Mouse (Mus musculus) right cerebral cortex, postnatal 25 days (tissue): ENCODE measurements around the gene Jmjd7.

Source experiments
- DNase-seq: peaks from one replicate; pipeline ENCODE4 v3.0.0; 2022

Gene Jmjd7

DNA sequence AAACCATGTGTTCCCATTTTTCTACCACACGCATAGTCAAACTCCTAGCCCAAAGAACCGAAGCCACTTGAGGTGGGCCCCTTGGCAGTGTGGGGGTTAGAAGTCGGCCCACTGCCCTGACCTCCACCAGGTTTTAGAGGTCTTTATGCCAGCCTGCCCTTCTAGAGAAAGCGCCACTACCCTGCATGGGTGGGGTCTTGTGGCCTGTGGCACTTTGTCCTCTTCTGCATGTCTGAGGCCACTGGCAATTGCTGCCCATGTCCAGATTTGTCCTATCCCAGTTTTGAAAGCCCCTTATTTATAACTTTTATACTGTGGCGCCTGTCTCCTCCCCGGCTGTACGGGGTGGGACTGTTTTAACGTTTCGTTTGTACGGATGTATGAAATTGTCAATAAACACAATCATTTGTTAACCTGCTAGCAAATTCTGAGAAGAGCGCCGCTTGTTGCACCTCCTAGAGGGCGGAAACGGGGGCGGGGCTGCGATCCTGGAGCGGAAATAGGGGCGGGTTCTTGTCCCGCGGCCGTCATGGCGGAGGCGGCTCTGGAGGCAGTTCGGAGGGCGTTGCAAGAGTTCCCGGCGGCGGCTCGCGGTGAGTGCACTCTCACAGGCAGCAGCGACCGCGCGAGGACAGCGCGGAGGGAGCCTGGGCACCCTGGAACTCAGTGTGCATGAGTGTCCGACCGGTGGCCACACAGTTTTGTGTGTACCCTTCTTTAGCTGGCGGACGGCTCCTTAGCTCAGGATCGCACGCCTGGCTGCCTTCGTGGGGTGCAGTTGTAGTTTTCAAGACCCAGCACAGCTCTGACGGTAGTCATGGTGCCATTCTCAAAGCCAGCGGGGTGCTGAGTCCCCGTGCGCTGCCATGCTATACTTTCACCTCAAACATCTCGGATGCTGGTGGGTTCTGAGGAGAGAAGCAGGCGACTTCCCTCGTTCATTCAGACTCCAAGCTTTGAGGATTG, at the start of gene Jmjd7, which contains the start of gene Gm28042:
Gene Jmjd7 (plus strand): TSS at position 500 of the 966 bp plus-strand sequence.
Gene Gm28042 (plus strand): TSS at position 510 of the 966 bp plus-strand sequence.
- DNase-seq, result peak; percentile 88

GRCm38 (mm10) chr2:119980343-119980986, 46.8 kb upstream of the Jmjd7 start:
- DNase-seq, result no peak

DNA sequence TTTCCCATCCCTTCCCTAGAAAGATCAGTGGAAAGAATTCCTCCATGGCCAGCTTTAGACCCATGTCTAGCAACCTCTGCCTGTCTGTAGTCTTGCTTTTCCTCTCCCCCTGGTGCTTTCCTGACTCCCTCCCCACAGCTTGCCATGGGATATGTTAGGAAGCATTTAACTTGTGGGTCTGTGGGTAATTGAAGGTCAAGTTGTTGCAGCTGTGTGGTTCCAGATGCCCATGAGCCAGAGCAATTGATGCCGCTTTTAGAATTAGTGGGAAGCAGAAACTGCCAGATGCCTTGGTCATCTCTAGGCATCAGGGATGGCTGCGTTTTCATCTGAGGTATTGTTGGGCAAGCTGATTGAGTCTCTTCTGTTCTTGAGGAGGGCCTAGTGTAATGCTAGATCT, 45.7 kb upstream of the Jmjd7 start:
- DNase-seq, result no peak

GRCm38 (mm10) chr2:119985871-119986270, 41.4 kb upstream of the Jmjd7 start:
- no peak for DNase-seq

GRCm38 (mm10) chr2:119986369-119986768, 40.9 kb upstream of the Jmjd7 start:
- no peak for DNase-seq

GRCm38 (mm10) chr2:119987441-119987840, 39.8 kb upstream of the Jmjd7 start:
- DNase-seq, result no peak

GRCm38 (mm10) chr2:119988952-119989351, 38.3 kb upstream of the Jmjd7 start:
- DNase-seq, result no peak

DNA sequence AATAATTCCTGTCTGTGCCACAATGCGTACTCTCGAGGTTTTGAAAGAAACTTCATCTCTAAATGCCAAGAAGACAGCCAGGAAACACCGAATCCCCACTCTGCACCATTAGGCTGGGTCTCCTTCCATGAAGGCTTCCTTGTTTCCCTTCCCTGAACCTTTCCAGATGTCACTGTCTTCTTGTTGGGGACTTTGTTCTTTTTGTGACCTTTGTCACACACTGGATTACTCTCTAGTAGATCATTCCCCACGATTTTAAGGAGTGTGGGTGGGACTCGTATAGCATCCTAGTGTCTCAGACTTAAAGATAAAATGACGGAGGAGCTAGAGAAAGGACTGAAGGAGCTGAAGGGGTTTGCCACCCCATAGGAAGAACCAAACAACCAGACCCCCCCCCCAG, 36.4 kb upstream of the Jmjd7 start:
- DNase-seq, result no peak

DNA sequence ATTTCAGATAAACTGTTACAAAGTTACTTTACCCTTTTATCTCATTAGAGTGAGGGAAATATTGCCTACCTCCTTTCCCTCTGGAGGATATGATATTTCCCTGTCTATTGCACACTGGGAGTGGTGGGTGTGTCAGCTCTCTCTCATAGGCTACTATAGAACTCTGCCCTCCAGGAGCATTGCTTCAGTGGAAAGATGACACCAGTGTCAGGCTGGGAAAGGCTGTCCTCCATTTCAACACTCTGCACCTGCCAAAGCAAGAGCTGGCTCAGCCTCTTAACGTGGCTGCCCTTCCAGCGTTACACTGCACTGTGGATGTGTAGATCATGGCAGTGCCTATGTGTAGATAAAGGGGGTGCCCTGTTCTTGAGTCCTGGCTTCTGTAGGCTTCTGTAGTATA, 34.9 kb upstream of the Jmjd7 start:
- DNase-seq, result no peak

- no peak for DNase-seq
Measured at GRCm38 (mm10) chr2:119993515-119993914, 33.8 kb upstream of the Jmjd7 start.

GRCm38 (mm10) chr2:119994839-119995238, 32.4 kb upstream of the Jmjd7 start:
- DNase-seq, result no peak

- DNase-seq, result no peak
Measured at GRCm38 (mm10) chr2:119995391-119996281, 31.6 kb upstream of the Jmjd7 start.

DNA sequence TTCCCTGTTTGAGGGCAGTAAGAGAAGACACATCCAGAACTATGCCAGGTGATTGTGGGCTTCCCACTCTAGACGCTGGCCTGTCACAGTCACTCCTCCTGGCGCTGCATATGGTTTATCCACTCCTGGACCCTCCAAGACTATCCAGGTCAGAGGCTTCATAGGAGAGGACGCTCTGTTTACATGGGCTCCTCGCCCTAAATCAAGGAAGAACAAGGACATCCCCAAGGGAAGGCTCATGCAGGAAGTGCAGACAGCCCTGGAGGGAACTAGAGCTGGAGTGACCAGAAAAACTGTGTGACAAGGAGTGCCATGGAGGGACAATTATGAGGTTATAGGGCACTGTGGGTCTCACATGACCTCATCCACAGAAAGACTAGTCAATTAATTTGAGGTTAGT, 29.9 kb upstream of the Jmjd7 start:
- no peak for DNase-seq

- no peak for DNase-seq
Measured at GRCm38 (mm10) chr2:119999731-120000130, 27.6 kb upstream of the Jmjd7 start.

- no peak for DNase-seq
Measured at GRCm38 (mm10) chr2:120000882-120001584, 26.2 kb upstream of the Jmjd7 start.

DNA sequence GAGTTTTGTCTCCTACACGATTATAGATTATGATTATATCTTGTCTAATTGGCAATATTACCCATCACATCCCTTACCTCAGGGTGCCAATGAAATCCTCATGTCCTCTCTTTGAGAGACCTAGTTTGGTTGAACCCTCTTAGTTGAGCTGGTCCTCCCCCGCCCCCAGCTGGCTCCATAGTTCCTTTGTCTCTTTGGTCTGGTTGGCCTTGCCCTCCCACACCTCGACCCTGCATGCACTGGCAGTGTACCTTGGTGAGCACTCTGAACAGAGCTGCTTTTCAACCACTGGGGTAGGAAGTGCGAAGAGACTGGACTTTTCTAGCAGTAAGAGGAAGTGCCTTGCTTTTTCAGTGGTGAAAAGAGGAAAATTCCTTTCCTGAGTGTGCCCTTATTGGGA, 25.3 kb upstream of the Jmjd7 start:
- no peak for DNase-seq

DNA sequence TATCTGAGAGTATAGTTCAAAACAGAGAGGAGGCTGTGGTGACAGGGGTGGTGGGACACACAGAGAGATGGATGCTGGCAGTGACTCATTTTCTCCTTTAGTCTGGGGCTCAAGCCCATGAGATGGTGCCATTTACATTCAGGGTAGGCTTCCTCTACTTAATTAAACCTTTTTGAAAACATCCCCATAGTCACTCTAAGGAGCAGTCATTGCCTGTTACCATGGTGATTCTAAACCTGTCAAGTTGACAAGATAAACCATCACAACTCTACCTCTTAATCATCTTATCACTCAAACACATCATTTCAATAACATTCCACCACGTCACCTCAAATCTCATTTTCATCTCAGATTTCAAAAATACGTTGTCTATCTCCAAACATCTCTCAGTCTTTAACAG, 23.3 kb upstream of the Jmjd7 start:
- DNase-seq, result no peak

DNA sequence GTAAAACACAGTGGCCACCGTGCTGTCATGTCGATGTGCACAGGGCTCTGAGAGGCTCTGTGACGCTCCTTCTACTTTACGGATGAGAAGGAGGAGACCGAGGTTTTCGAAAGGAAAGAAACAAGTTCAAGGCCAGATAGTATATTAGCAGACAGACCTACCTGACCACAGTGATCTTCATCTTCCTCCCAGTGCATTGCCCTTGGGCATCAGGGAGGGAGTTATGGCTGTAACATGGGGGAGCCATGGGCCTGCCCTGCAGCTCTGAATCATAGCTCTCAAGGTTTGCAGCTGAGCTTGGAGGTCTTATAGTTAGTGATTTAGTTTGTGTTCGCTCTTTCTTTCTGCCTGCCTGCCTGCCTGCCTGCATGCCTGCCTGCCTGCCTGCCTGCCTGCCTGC, 20.6 kb upstream of the Jmjd7 start:
- DNase-seq, result no peak

GRCm38 (mm10) chr2:120007680-120008210, 19.5 kb upstream of the Jmjd7 start:
- DNase-seq, result no peak

- DNase-seq, result no peak
Measured at GRCm38 (mm10) chr2:120008672-120009071, 18.6 kb upstream of the Jmjd7 start.

DNA sequence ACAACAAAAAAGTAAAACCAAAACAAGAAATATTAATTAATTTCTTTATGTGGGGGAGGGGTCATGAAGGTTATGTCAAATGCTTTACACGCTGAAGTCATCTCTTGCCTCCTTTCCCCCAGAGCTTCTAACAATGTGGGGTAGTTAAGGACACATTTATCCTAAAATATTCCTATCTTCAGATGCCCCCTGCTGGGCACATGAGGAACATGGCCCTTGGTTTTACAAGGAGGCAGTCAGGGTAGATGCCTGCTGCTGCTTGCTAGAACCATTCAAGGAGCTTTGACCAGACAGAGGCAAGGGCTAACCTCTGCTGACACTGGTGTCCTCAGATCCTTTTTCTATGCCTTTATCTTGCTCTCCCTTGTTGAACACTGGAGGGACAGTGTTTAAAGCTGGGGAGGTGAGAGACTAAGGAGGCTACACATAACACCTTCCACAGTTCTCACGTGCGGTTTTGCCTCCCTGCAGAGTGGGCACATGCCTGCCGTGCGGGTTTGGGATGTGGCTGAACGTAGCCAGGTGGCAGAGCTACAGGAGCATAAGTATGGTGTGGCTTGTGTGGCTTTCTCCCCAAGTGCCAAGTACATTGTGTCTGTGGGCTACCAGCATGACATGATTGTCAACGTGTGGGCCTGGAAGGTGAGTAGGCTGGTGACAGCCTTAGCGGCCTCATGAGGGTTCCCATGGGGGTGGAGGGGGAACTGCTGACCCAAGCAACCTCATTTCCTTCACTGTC, 15.7 kb upstream of the Jmjd7 start:
- no peak for DNase-seq
